In the genomic region with DNA sequence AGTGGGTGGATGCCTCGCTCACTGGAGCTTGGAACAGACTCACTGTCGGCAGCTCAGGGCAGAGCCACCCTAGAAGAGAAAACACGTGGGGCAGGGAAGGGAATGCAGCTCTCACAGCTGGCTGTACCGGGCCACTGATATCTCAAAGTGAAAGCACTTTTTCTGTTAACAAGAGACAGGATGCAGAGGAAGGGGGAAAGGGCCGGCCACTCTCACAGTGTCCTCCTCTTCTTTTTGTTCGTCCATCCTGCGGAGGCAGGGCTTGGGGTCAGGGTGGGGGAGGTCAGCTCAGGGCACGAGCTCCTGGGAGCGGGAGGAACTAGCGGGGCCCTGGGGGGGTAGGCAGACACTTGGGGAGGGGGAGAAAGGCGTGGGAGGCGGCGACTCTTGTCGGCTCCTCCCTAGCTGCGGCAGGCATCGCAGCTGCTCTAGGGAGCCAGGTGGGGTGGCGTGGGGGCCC, we compare ENCODE assay signal across 7 mouse cellular contexts.
DNase-seq lines count a peak whose midpoint lies in the region; ATAC-seq and TF ChIP-seq lines count a peak whose summit lies in the region.

No protein-coding gene starts in this region.

- intact Hi-C loops in left cerebral cortex, postnatal 25 days (cut with DNase I): no loop called here

- peaks cover 6% of the 10 kb centered on the region; the same call in 1 of the 2 replicates for H3K9me3 ChIP-seq in heart, postnatal 0 days (replicated peaks; ENCODE audit: control insufficient read depth, low read length)
- H3K9me3 ChIP-seq in megakaryocyte, embryonic 14.5 days: peaks cover 11% of the 10 kb centered on the region

- no peaks in the 10 kb centered on the region for H3K27me3 ChIP-seq in heart, postnatal 0 days (ENCODE audit: control insufficient read depth, insufficient read depth, low read length)
- no peaks in the 10 kb centered on the region for H3K27me3 ChIP-seq in megakaryocyte, embryonic 14.5 days (replicated peaks)

- 16% methylated on average over 17 of the region's 17 CpGs for WGBS in heart, postnatal 0 days

- peak overlapping the region; percentile 46; the same call in 1 of the 2 replicates for H3K27ac ChIP-seq in heart, postnatal 0 days (ENCODE audit: low read depth)

- DNase-seq in Muller cell, postnatal 12 days (ENCODE audit: inconsistent ontology term): peak; percentile 22
- peak; percentile 19 for DNase-seq in embryo, embryonic 10 days (ENCODE audit: low spot score)
- peak; percentile 56 for DNase-seq in heart, postnatal 0 days (ENCODE audit: low spot score)
- DNase-seq in kidney, postnatal 25 days: peak; percentile 19 to 59
- DNase-seq in spleen, postnatal 36 days (ENCODE audit: low spot score in 2 of 2): peak; percentile 6 to 10
- no peak for DNase-seq in left cerebral cortex, postnatal 25 days (ENCODE audit: low spot score in 2 of 2)

- peak overlapping the region; percentile 78 for H3K4me2 ChIP-seq in heart, postnatal 0 days (ENCODE audit: low read depth, low read length)

- peak; percentile 81 for ATAC-seq in heart, postnatal 0 days (ENCODE audit: insufficient read depth, low read depth)

- no peak for TF ChIP-seq EP300 in heart, postnatal 0 days (IDR thresholded peaks at IDR 0.05; ENCODE audit: low read depth)

- no peaks in the 10 kb centered on the region for H3K36me3 ChIP-seq in heart, postnatal 0 days (replicated peaks; ENCODE audit: control insufficient read depth, insufficient read depth, low read length)
- no peaks in the 10 kb centered on the region for H3K36me3 ChIP-seq in megakaryocyte, embryonic 14.5 days (replicated peaks; ENCODE audit: low read length)

- TF ChIP-seq CTCF in heart, postnatal 0 days (IDR thresholded peaks at IDR 0.05; ENCODE audit: low read depth): no peak

- H3K9ac ChIP-seq in heart, postnatal 0 days (replicated peaks; ENCODE audit: low read depth, low read length): peak overlapping the region; percentile 43

- H3K4me1 ChIP-seq in heart, postnatal 0 days (ENCODE audit: control insufficient read depth, insufficient read depth): 0 out of 2 replicates have a peak, but pooled peaks cover 2% of the 10 kb centered on the region
- peaks cover 4% of the 10 kb centered on the region; the same call in 1 of the 2 replicates for H3K4me1 ChIP-seq in megakaryocyte, embryonic 14.5 days

- H3K4me3 ChIP-seq in heart, postnatal 0 days (ENCODE audit: low read depth, low read length): peak overlapping the region; percentile 55
- H3K4me3 ChIP-seq in megakaryocyte, embryonic 14.5 days (replicated peaks): peak overlapping the region; percentile 89

Comparison
In these comparisons a context has a peak if more than half of its experiments do, and no peak if none do; other contexts are left out.
1. DNase-seq: peak in Muller cell, postnatal 12 days (single experiment), embryo, embryonic 10 days (single experiment), heart, postnatal 0 days (single experiment), kidney, postnatal 25 days (2 of 2) and spleen, postnatal 36 days (2 of 2); none in left cerebral cortex, postnatal 25 days (0 of 2).